Mouse (Mus musculus): ENCODE measurements around the gene Bptf. TPM values are rescaled to one million over a fixed set of nuclear protein-coding genes. Genes with fewer than 3 reads are reported as not detected.
"Not testable (repeated sequence)": the region's sequence is repeated elsewhere in the genome, so short reads cannot be mapped to it uniquely, and the experiment has no call there.

Gene Bptf
- polyA plus RNA-seq, 1 experiment from 2014 or later: 43.8 TPM

DNA sequence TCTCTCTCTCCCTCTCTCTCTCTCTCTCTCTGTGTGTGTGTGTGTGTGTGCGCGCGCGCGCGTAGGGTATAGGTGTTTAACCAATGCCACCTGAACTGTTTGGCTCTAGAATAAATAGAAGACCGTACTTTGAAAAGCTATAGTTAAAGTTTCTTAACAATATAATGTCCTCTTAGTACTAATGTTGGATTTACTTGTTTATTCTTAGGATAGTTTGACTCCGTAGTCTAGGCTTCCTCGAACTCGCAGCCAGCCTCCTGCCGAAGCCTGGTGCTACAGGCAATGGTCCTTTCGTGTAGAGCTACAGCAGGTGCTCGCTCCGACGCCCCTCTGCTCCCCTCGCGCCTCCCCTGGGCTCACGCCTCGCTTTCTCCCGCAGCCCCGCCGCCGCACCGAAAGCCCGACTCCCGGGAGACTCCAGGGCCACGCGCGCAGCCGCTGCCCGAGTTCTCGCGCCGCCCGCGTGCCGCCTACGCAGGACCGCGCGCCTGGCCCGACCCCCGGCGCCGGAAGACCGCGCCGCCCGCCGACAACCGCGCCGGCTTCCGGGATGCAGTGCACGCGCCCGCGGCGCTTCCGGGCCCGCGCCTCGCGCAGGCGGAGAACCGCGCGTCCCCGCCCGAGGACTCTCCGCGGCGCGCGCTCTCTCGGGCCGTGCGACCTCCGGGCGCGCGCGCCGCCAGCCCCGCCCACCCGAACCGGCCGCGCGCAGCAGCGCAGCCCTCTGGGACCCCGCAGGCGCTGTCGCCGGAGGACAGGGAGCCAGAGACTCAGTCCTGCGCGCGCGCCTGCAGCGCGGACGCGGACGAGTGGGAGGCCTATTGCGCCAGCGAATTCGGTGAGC is 104.3 kb downstream of the Bptf start:
- Histone ChIP-seq H3K4me3 (peak overlapping the region; percentile 68), H3K9ac (peak overlapping the region; percentile 80), H3K27me3 (peaks cover 25% of the 10 kb centered on the region), H3K9me3 (no peaks in the 10 kb centered on the region), H3K4me1 (peaks cover 36% of the 10 kb centered on the region), H3K4me2 (peak overlapping the region; percentile 80), H3K36me3 (0 out of 2 replicates have a peak, but pooled peaks cover 3% of the 10 kb centered on the region), H3K27ac (peak overlapping the region; percentile 48; the same call in 1 of the 2 replicates)
- under 1% methylated on average over 66 of the region's 107 CpGs for WGBS
- peak; percentile 77 for ATAC-seq (ENCODE audit: insufficient number of reproducible peaks, insufficient read depth, low FRiP score, low TSS enrichment, low read depth)

GRCm38 (mm10) chr11:107026554-107027430 is 105.1 kb downstream of the Bptf start:
- peak overlapping the region; percentile 68 for H3K4me3 ChIP-seq
- no peak overlapping the region for H3K9ac ChIP-seq
- 8% methylated on average over 12 of the region's 12 CpGs for WGBS
- H3K4me2 ChIP-seq: peak overlapping the region; percentile 80
- no peak for ATAC-seq (ENCODE audit: insufficient number of reproducible peaks, insufficient read depth, low FRiP score, low TSS enrichment, low read depth)
- no peaks in the 10 kb centered on the region for H3K36me3 ChIP-seq
- no peaks in the 10 kb centered on the region for H3K9me3 ChIP-seq
- no peak overlapping the region for H3K27ac ChIP-seq
- H3K4me1 ChIP-seq: peaks cover 36% of the 10 kb centered on the region
- peaks cover 25% of the 10 kb centered on the region for H3K27me3 ChIP-seq

GRCm38 (mm10) chr11:107025411-107026321 is 106.3 kb downstream of the Bptf start, which contains the start of gene 1810010H24Rik:
TSS of gene 1810010H24Rik (plus strand) at chr11:107025681.
- no peak within 1 kb of the TSS for H3K27ac ChIP-seq
- peaks cover 25% of the 10 kb centered on the region for H3K27me3 ChIP-seq
- H3K4me1 ChIP-seq: peaks cover 36% of the 10 kb centered on the region
- peak within 1 kb of the TSS; percentile 47 for H3K4me3 ChIP-seq
- no peak for ATAC-seq (ENCODE audit: insufficient number of reproducible peaks, insufficient read depth, low FRiP score, low TSS enrichment, low read depth)
- under 1% methylated on average over 45 of the region's 45 CpGs for WGBS
- H3K9ac ChIP-seq: peak within 1 kb of the TSS; percentile 65
- H3K4me2 ChIP-seq: peak within 1 kb of the TSS; percentile 80
- H3K9me3 ChIP-seq: no peaks in the 10 kb centered on the region
- H3K36me3 ChIP-seq: no peaks in the 10 kb centered on the region

DNA sequence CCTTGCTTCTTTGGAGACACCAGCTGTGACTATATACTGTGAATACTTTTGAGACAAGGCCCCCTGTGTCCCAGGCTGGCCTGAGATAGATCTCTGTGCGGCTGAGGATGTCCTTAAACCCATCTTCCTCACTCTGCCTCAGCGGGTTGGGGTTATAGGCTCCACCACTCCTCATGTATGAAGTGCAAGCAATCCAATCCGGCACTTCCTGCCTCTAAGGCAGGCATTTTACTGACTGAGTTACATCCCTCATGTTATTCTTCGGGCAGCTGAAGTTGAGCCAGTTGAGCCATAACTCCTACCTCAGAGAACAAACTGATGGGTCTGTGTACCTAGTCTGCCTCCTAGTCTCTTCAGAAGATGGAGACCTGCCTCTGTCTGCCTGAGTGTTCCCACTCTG is 107.5 kb downstream of the Bptf start:
- H3K4me2 ChIP-seq: peak overlapping the region; percentile 80
- no peaks in the 10 kb centered on the region for H3K9me3 ChIP-seq
- WGBS: 39% methylated on average over 4 of the region's 4 CpGs
- peaks cover 25% of the 10 kb centered on the region for H3K27me3 ChIP-seq
- H3K4me1 ChIP-seq: peaks cover 36% of the 10 kb centered on the region
- 0 out of 2 replicates have a peak overlapping the region, but pooled peaks have one; percentile 21 for H3K9ac ChIP-seq
- no peaks in the 10 kb centered on the region for H3K36me3 ChIP-seq
- no peak for ATAC-seq (ENCODE audit: insufficient number of reproducible peaks, insufficient read depth, low FRiP score, low TSS enrichment, low read depth)
- H3K27ac ChIP-seq: no peak overlapping the region
- H3K4me3 ChIP-seq: peak overlapping the region; percentile 47

DNA sequence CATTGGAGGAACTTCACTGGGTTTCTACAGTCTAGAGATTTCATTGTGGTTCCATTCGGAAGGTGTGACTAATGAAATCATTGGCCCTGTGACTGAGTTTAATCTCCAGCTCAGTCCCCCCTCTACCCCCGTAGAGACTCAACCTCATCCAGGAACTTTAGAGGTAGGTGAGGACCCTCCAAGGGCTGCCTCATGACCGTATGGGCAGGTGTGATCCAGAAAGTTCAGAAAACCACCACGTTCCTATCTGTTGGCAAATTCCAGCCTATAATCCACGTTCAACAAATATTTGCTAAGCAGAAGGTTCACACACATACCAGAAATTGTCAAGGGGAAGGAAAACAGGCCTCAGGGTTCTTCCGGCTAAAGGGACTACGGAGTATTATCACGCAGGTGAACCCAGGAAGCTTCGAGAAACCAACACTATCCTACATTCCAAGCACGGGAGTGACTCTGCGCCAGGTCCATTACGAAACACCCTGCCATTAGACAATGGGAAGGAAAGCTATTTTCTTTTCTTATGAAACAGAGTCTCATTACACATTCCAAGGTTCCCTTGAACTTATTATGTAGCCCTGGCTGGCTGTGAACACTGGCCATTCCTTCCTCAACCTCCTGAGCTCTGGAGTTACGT is 109.8 kb downstream of the Bptf start:
- H3K27me3 ChIP-seq: peaks cover 22% of the 10 kb centered on the region
- H3K4me1 ChIP-seq: peaks cover 31% of the 10 kb centered on the region
- H3K4me2 ChIP-seq: no peak overlapping the region
- ATAC-seq (ENCODE audit: insufficient number of reproducible peaks, insufficient read depth, low FRiP score, low TSS enrichment, low read depth): no peak
- H3K9me3 ChIP-seq: no peaks in the 10 kb centered on the region
- no peak overlapping the region for H3K27ac ChIP-seq
- no peaks in the 10 kb centered on the region for H3K36me3 ChIP-seq
- 82% methylated on average over 13 of the region's 13 CpGs for WGBS
- H3K9ac ChIP-seq: no peak overlapping the region
- no peak overlapping the region for H3K4me3 ChIP-seq

DNA sequence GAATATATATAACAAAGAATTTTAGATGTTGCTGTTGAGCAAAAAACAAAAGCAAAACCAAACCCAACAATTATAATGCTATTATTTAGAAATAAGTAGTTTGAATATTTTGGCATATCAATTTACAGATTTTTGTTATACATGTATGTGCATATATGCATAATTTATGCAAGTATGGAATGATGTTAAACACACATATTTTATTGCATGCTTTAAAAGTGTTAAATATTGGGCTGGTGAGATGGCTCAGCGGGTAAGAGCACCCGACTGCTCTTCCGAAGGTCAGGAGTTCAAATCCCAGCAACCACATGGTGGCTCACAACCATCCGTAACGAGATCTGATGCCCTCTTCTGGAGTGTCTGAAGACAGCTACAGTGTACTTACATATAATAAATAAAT is 112.2 kb downstream of the Bptf start:
- H3K36me3 ChIP-seq; H3K4me2 ChIP-seq; H3K27ac ChIP-seq; ATAC-seq (ENCODE audit: insufficient number of reproducible peaks, insufficient read depth, low FRiP score, low TSS enrichment, low read depth); H3K4me1 ChIP-seq; H3K27me3 ChIP-seq; H3K9ac ChIP-seq; H3K4me3 ChIP-seq; H3K9me3 ChIP-seq: not testable (repeated sequence)
- 92% methylated on average over 5 of the region's 5 CpGs for WGBS

DNA sequence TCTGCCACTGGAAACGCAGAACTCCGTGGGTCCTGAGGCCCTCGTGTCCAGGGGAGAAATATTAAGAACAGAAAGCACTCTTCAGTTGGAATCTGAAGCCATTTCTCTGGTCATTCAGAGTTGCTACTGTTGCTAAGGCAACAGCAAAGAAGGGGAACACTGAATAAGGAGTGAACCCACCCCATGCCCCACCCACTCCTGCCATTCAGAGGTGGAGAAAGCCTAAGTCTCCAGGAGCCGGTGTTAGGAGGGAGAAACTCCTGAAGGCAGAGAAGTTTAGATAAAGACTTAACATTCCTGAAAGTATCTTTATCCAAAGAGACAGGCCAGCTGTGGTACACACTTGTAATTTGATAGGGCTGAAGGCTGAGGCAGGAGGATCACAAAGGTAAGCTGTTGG is 112.6 kb downstream of the Bptf start:
- Histone ChIP-seq H3K4me3 (no peak overlapping the region), H3K4me2 (no peak overlapping the region), H3K4me1 (peaks cover 4% of the 10 kb centered on the region), H3K9me3 (no peaks in the 10 kb centered on the region), H3K27ac (no peak overlapping the region), H3K27me3 (peaks cover 2% of the 10 kb centered on the region; the same call in 1 of the 2 replicates), H3K36me3 (no peaks in the 10 kb centered on the region), H3K9ac (no peak overlapping the region)
- 77% methylated on average over 4 of the region's 4 CpGs for WGBS
- no peak for ATAC-seq (ENCODE audit: insufficient number of reproducible peaks, insufficient read depth, low FRiP score, low TSS enrichment, low read depth)

DNA sequence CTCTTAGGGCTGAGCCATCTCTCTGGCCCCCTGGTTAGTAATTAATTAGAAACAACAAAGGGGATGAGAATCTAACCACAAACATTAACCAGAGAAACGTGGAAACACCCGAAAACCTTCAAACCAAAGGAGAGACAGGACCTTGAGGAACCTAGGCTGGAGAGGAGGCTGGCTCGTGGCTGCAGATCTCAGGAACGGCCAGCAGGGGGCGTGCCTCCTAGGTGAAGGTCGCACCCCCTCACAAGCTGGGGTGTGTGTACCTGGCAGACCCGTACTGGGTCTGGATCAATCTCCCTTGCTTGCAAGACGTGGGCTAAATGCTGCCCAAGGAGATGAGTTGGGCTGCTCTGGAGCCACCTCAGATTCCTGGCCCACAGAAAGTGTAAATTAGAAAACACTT is 113.3 kb downstream of the Bptf start:
- Histone ChIP-seq H3K36me3 (no peaks in the 10 kb centered on the region), H3K4me3 (no peak overlapping the region), H3K27ac (no peak overlapping the region), H3K4me2 (no peak overlapping the region), H3K27me3 (no peaks in the 10 kb centered on the region), H3K9me3 (no peaks in the 10 kb centered on the region), H3K9ac (no peak overlapping the region), H3K4me1 (no peaks in the 10 kb centered on the region)
- 28% methylated on average over 8 of the region's 8 CpGs for WGBS
- ATAC-seq (ENCODE audit: insufficient number of reproducible peaks, insufficient read depth, low FRiP score, low TSS enrichment, low read depth): no peak

DNA sequence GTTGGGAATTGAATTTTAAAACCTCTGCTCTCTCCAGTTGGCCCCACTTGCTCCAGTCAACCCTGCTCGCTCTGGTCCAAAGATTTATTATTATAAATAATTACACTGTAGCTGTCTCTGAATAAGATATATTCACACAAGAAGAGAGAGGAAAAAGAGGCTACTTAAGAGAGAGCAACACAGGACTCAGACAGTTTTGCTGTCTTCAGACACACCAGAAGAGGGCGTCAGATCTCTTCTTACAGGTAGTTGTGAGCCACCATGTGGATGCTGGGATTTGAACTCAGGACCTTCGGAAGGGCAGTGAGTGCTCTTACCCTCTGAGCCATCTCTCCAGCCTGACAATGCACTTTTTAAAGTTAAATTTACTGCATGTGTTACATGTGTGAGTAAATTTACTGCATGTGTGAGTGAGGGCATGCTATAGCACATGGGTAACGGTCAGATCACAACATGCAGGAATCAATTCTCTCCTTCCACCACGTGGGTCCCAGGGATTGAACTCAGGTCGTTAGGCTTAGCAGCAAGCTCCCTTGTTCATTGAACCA is 114.5 kb downstream of the Bptf start:
- Histone ChIP-seq H3K4me3 (no peak overlapping the region), H3K4me2 (no peak overlapping the region), H3K4me1 (no peaks in the 10 kb centered on the region), H3K9me3 (no peaks in the 10 kb centered on the region), H3K36me3 (no peaks in the 10 kb centered on the region), H3K9ac (no peak overlapping the region), H3K27me3 (no peaks in the 10 kb centered on the region), H3K27ac (no peak overlapping the region)
- 52% methylated on average over 6 of the region's 6 CpGs for WGBS
- no peak for ATAC-seq (ENCODE audit: insufficient number of reproducible peaks, insufficient read depth, low FRiP score, low TSS enrichment, low read depth)

DNA sequence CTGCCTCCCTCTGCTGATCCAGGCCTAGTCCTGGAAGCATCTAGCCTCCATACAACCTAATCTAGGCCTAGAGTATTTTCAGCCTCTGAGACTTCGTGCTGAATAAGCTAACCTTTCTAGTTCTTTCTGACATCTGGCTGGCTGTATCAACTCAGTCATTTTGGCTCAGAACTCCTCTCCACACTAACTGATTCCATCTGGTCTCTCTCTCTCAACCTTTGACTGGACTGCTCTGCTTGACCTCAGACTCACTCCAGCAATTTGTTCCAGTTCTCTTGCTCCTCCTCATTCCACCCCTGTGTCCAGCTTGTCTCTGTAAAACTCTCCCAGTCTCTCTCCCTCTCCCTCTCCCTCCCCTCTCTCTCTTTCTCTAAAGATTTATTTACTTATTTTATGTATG is 115.0 kb downstream of the Bptf start:
- H3K27me3 ChIP-seq: no peaks in the 10 kb centered on the region
- no peak overlapping the region for H3K4me2 ChIP-seq
- no peak overlapping the region for H3K27ac ChIP-seq
- ATAC-seq (ENCODE audit: insufficient number of reproducible peaks, insufficient read depth, low FRiP score, low TSS enrichment, low read depth): no peak
- no peak overlapping the region for H3K9ac ChIP-seq
- no peaks in the 10 kb centered on the region for H3K9me3 ChIP-seq
- no peak overlapping the region for H3K4me3 ChIP-seq
- 24% methylated on average over 1 of the region's 1 CpGs for WGBS
- H3K36me3 ChIP-seq: no peaks in the 10 kb centered on the region
- 0 out of 2 replicates have a peak, but pooled peaks cover under 1% of the 10 kb centered on the region for H3K4me1 ChIP-seq
